In genomic region chr14:20544467-20545411, GRCm38 (mm10) we compare ENCODE assay signal across 8 mouse cellular contexts. TPM values are rescaled to one million over a fixed set of nuclear protein-coding genes. Genes with fewer than 3 reads are reported as not detected.
A peak's percentile ranks its signal among the peaks of the same experiment; 100 is the strongest.
DNase-seq lines count a peak whose midpoint lies in the region; ATAC-seq and TF ChIP-seq lines count a peak whose summit lies in the region.

No protein-coding gene starts in this region.

- TF ChIP-seq EP300 in MEL (IDR thresholded peaks at IDR 0.05; ENCODE audit: low read depth in 1 of 2, low read length in 2 of 2), result peak in 1 of 2 experiments; percentile 31; a peak in 2 of 4 replicates
- peak; percentile 80 for TF ChIP-seq EP300 in liver, embryonic 14.5 days (IDR thresholded peaks at IDR 0.05; ENCODE audit: low read depth)

- H3K4me2 ChIP-seq in heart, embryonic 11.5 days, result peak overlapping the region; percentile 72
- H3K4me2 ChIP-seq in forebrain, embryonic 14.5 days (ENCODE audit: low read length), result peak overlapping the region; percentile 41
- peak overlapping the region; percentile 73 for H3K4me2 ChIP-seq in liver, embryonic 14.5 days (ENCODE audit: low read depth)

- peak overlapping the region; percentile 86 for H3K4me3 ChIP-seq in heart, embryonic 11.5 days (ENCODE audit: low read depth, low read length)
- peak overlapping the region; percentile 46 to 90 for H3K4me3 ChIP-seq in MEL (ENCODE audit: control insufficient read depth in 1 of 2, insufficient read depth in 1 of 2, low read depth in 2 of 2, low read length in 2 of 2)
- peak overlapping the region; percentile 83 for H3K4me3 ChIP-seq in forebrain, embryonic 14.5 days (ENCODE audit: low read depth, low read length)
- H3K4me3 ChIP-seq in liver, embryonic 14.5 days (ENCODE audit: insufficient read depth in 1 of 2, low read depth in 2 of 2, low read length in 2 of 2), result peak overlapping the region; percentile 78 to 88

- TF ChIP-seq RAD21 in MEL (IDR thresholded peaks at IDR 0.05; ENCODE audit: low read depth, low read length), result no peak

- peak overlapping the region; percentile 34; the same call in 1 of the 2 replicates for H3K9ac ChIP-seq in heart, embryonic 11.5 days (ENCODE audit: low read depth, low read length)
- H3K9ac ChIP-seq in MEL (ENCODE audit: control insufficient read depth, low read depth, low read length, poor library complexity, severe bottlenecking), result peak overlapping the region; percentile 98
- H3K9ac ChIP-seq in forebrain, embryonic 14.5 days (ENCODE audit: low read length), result peak overlapping the region; percentile 32; the same call in 1 of the 2 replicates
- H3K9ac ChIP-seq in liver, embryonic 14.5 days (replicated peaks), result peak overlapping the region; percentile 59

- H3K4me1 ChIP-seq in heart, embryonic 11.5 days (ENCODE audit: control insufficient read depth, insufficient read depth, low read length), result peaks cover 8% of the 10 kb centered on the region; the same call in 1 of the 2 replicates
- peaks cover 11 to 12% of the 10 kb centered on the region in 2 experiments for H3K4me1 ChIP-seq in MEL (ENCODE audit: control insufficient read depth in 1 of 2, insufficient read depth in 2 of 2, low read length in 2 of 2)
- H3K4me1 ChIP-seq in forebrain, embryonic 14.5 days (ENCODE audit: control insufficient read depth, insufficient read depth, low read length), result peaks cover 15% of the 10 kb centered on the region
- peaks cover 17 to 20% of the 10 kb centered on the region in 2 experiments for H3K4me1 ChIP-seq in liver, embryonic 14.5 days (replicated peaks; ENCODE audit: control insufficient read depth in 2 of 2, insufficient read depth in 2 of 2, low read length in 1 of 2)

- H3K27ac ChIP-seq in heart, embryonic 11.5 days (ENCODE audit: low read depth, low read length), result no peak overlapping the region
- H3K27ac ChIP-seq in MEL (ENCODE audit: control insufficient read depth, low read depth, low read length), result peak overlapping the region; percentile 31; the same call in 1 of the 2 replicates
- no peak overlapping the region for H3K27ac ChIP-seq in forebrain, embryonic 14.5 days (ENCODE audit: low read depth, low read length)
- H3K27ac ChIP-seq in liver, embryonic 14.5 days, result peak overlapping the region; percentile 90

- no peak for TF ChIP-seq POLR2A in MEL (IDR thresholded peaks at IDR 0.05; ENCODE audit: control insufficient read depth in 1 of 2, insufficient read depth in 1 of 2, low read depth in 1 of 2, low read length in 2 of 2, poor library complexity in 1 of 2)

- no peak for TF ChIP-seq CTCF in MEL (IDR thresholded peaks at IDR 0.05 in 2 of 3, conservative IDR thresholded peaks at IDR 0.05 in 1 of 3; ENCODE audit: control insufficient read depth in 1 of 3, insufficient read depth in 1 of 3, low read depth in 2 of 3, low read length in 3 of 3, poor library complexity in 1 of 3, severe bottlenecking in 1 of 3)
- TF ChIP-seq CTCF in liver, embryonic 14.5 days (IDR thresholded peaks at IDR 0.05; ENCODE audit: low read depth), result no peak

- DNase-seq in heart, adult 8-10 months (ENCODE audit: low spot score), result no peak
- DNase-seq in MEL (ENCODE audit: low read depth, low spot score), result peak; percentile 67
- no peak for DNase-seq in forebrain, embryonic 14.5 days (ENCODE audit: low spot score)
- peak; percentile 72 to 78 (median 76) for DNase-seq in liver, embryonic 14.5 days (ENCODE audit: low read depth in 3 of 3, low spot score in 3 of 3)
- no peak for DNase-seq in layer of hippocampus, postnatal 10 days (ENCODE audit: low spot score in 2 of 2)
- DNase-seq in thymus, postnatal 4 days, result no peak
- DNase-seq in gastrocnemius, adult 18-20 months (ENCODE audit: low spot score), result no peak

- no peaks in the 10 kb centered on the region for H3K9me3 ChIP-seq in heart, embryonic 11.5 days (replicated peaks; ENCODE audit: control insufficient read depth, low read length)
- no peaks in the 10 kb centered on the region for H3K9me3 ChIP-seq in MEL (replicated peaks; ENCODE audit: insufficient read depth, low read length)
- H3K9me3 ChIP-seq in forebrain, embryonic 14.5 days (replicated peaks; ENCODE audit: control insufficient read depth, low read length), result no peaks in the 10 kb centered on the region
- no peaks in the 10 kb centered on the region for H3K9me3 ChIP-seq in liver, embryonic 14.5 days (ENCODE audit: control insufficient read depth, low read length)

- H3K79me2 ChIP-seq in MEL (ENCODE audit: control insufficient read depth, insufficient read depth, low read length, poor library complexity), result peaks cover 30% of the 10 kb centered on the region

- H3K27me3 ChIP-seq in heart, embryonic 11.5 days (ENCODE audit: control insufficient read depth, insufficient read depth, low read length), result no peaks in the 10 kb centered on the region
- H3K27me3 ChIP-seq in MEL (ENCODE audit: control insufficient read depth in 1 of 2, insufficient read depth in 2 of 2, low read length in 2 of 2), result no peaks in the 10 kb centered on the region
- H3K27me3 ChIP-seq in forebrain, embryonic 14.5 days (replicated peaks; ENCODE audit: control insufficient read depth, insufficient read depth, low read length), result no peaks in the 10 kb centered on the region
- H3K27me3 ChIP-seq in liver, embryonic 14.5 days (ENCODE audit: control insufficient read depth, insufficient read depth, low read length), result no peaks in the 10 kb centered on the region

- ATAC-seq in heart, embryonic 11.5 days (replicated peaks; ENCODE audit: insufficient number of reproducible peaks, low FRiP score, low TSS enrichment), result no peak
- no peak for ATAC-seq in forebrain, embryonic 14.5 days
- ATAC-seq in liver, embryonic 14.5 days (ENCODE audit: insufficient read depth), result peak; percentile 43

- 67% methylated on average over 7 of the region's 7 CpGs for WGBS in heart, embryonic 11.5 days (ENCODE audit: insufficient replicate concordance)
- 69% methylated on average over 7 of the region's 7 CpGs for WGBS in forebrain, embryonic 14.5 days
- 28% methylated on average over 7 of the region's 7 CpGs for WGBS in liver, embryonic 14.5 days (ENCODE audit: insufficient replicate concordance)

- 0 out of 2 replicates have a peak, but pooled peaks cover 6% of the 10 kb centered on the region for H3K36me3 ChIP-seq in heart, embryonic 11.5 days (ENCODE audit: control insufficient read depth, insufficient read depth, low read length)
- H3K36me3 ChIP-seq in MEL (ENCODE audit: control insufficient read depth in 1 of 2, insufficient read depth in 2 of 2, low read length in 2 of 2), result peaks cover 0 to 39% of the 10 kb centered on the region in 2 experiments; a peak in 2 of 4 replicates
- H3K36me3 ChIP-seq in forebrain, embryonic 14.5 days (ENCODE audit: control insufficient read depth, insufficient read depth, low read length), result peaks cover 15% of the 10 kb centered on the region
- no peaks in the 10 kb centered on the region; the same call in none of the 2 replicates for H3K36me3 ChIP-seq in liver, embryonic 14.5 days (replicated peaks; ENCODE audit: control insufficient read depth, insufficient read depth, low read depth)

TF ChIP-seq in MEL, 35 proteins besides CTCF, POLR2A, EP300 and RAD21:
- TF ChIP-seq ZNF384 (IDR thresholded peaks at IDR 0.05; ENCODE audit: low read depth, low read length), result no peak
- no peak for TF ChIP-seq MEF2A (IDR thresholded peaks at IDR 0.05; ENCODE audit: extremely low read depth, insufficient replicate concordance, low read depth, low read length, poor library complexity, severe bottlenecking)
- TF ChIP-seq MYC (IDR thresholded peaks at IDR 0.05; ENCODE audit: low read depth, low read length), result no peak
- no peak for TF ChIP-seq ELF1 (IDR thresholded peaks at IDR 0.05; ENCODE audit: low read depth, low read length)
- peak; percentile 79 for TF ChIP-seq TBP (IDR thresholded peaks at IDR 0.05; ENCODE audit: low read depth, low read length)
- no peak for TF ChIP-seq MAX (IDR thresholded peaks at IDR 0.05; ENCODE audit: low read length)
- TF ChIP-seq SIN3A (IDR thresholded peaks at IDR 0.05; ENCODE audit: low read length), result peak; percentile 51
- no peak for TF ChIP-seq JUND (IDR thresholded peaks at IDR 0.05; ENCODE audit: low read depth, low read length)
- TF ChIP-seq KAT2A (conservative IDR thresholded peaks at IDR 0.05; ENCODE audit: low read depth, low read length), result no peak
- TF ChIP-seq TCF12 (IDR thresholded peaks at IDR 0.05; ENCODE audit: low read depth, low read length), result peak; percentile 42; the same call in 1 of the 2 replicates
- no peak for TF ChIP-seq MXI1 (IDR thresholded peaks at IDR 0.05; ENCODE audit: low read depth, low read length)
- no peak for TF ChIP-seq CHD2 (IDR thresholded peaks at IDR 0.05; ENCODE audit: low read length)
- TF ChIP-seq TAL1 (IDR thresholded peaks at IDR 0.05; ENCODE audit: low read length), result peak; percentile 49; the same call in 1 of the 2 replicates
- 0 out of 2 replicates have a peak, but pooled peaks have one; percentile 25 for TF ChIP-seq ETS1 (IDR thresholded peaks at IDR 0.05; ENCODE audit: low read depth, low read length)
- TF ChIP-seq E2F4 (IDR thresholded peaks at IDR 0.05; ENCODE audit: borderline replicate concordance, low read depth, low read length), result no peak

RNA-seq across cellular contexts. Expression of gene Ppp3cb, which starts 1.6 kb away (rescaled TPM):
- polyA plus RNA-seq in heart, embryonic 11.5 days (2014; fragmentation: Nextera tagmentation; extraction: Ambion mirVana), result 43.1 and 46.8 TPM in 2 replicates
- 10 to 100 TPM; 64.5 to 69.8 (median 69.3) TPM for total RNA-seq in heart, adult 8-10 months (2022)
- 20.1 and 20.4 TPM in 2 replicates for total RNA-seq in MEL (2012; rRNA removed)
- polyA plus RNA-seq in MEL (2012; ENCODE audit: insufficient read depth in 1 of 2, insufficient read length in 2 of 2, low read depth in 1 of 2, low replicate concordance in 2 of 2, missing spikeins in 1 of 2), result 10 to 100 TPM; 32.6 to 62.9 TPM
- polyA plus RNA-seq in forebrain, embryonic 14.5 days (2014; fragmentation: Nextera tagmentation; extraction: Ambion mirVana), result 83.5 and 90.2 TPM in 2 replicates
- polyA plus RNA-seq in liver, embryonic 14.5 days (2012; rRNA removed), result 18.0 and 22.7 TPM in 2 replicates
- polyA plus RNA-seq in liver, embryonic 14.5 days (2014; fragmentation: Nextera tagmentation; extraction: Ambion mirVana), result 21.6 and 24.8 TPM in 2 replicates
- total RNA-seq in layer of hippocampus, postnatal 10 days (2021), result 100 to 1,000 TPM; 397 to 418 TPM
- 100 to 1,000 TPM; 190 to 204 TPM for total RNA-seq in gastrocnemius, adult 18-20 months (2021)

RNA-seq across cellular contexts. Expression of gene Mss51, which starts 48.0 kb away (rescaled TPM):
- 0.62 and 1.1 TPM in 2 replicates for polyA plus RNA-seq in heart, embryonic 11.5 days (2014; fragmentation: Nextera tagmentation; extraction: Ambion mirVana)
- under 1 TPM; 0.31 to 0.65 (median 0.38) TPM for total RNA-seq in heart, adult 8-10 months (2022)
- 0.42 and 0.62 TPM in 2 replicates for total RNA-seq in MEL (2012; rRNA removed)
- 1 to 10 TPM in 1 of 2 experiments, not detected in 1; 1.1 TPM for polyA plus RNA-seq in MEL (2012; ENCODE audit: insufficient read depth in 1 of 2, insufficient read length in 2 of 2, low read depth in 1 of 2, low replicate concordance in 2 of 2, missing spikeins in 1 of 2)
- polyA plus RNA-seq in forebrain, embryonic 14.5 days (2014; fragmentation: Nextera tagmentation; extraction: Ambion mirVana), result 0.20 and 0.30 TPM in 2 replicates
- 1.1 and 1.6 TPM in 2 replicates for polyA plus RNA-seq in liver, embryonic 14.5 days (2012; rRNA removed)
- polyA plus RNA-seq in liver, embryonic 14.5 days (2014; fragmentation: Nextera tagmentation; extraction: Ambion mirVana), result 0.29 and 0.67 TPM in 2 replicates
- total RNA-seq in layer of hippocampus, postnatal 10 days (2021), result 1 to 10 TPM; 1.7 to 1.8 TPM
- total RNA-seq in gastrocnemius, adult 18-20 months (2021), result 100 to 1,000 TPM; 236 to 409 TPM

Comparison
In these comparisons a context has a peak if more than half of its experiments do, and no peak if none do; other contexts are left out.
1. H3K27ac ChIP-seq: peak in MEL (single experiment) and liver, embryonic 14.5 days (single experiment); none in heart, embryonic 11.5 days (single experiment) and forebrain, embryonic 14.5 days (single experiment).
2. H3K9ac ChIP-seq: peak in every context shown above with its lines; median percentile 98 in MEL; 59 in liver, embryonic 14.5 days; 34 in heart, embryonic 11.5 days; 32 in forebrain, embryonic 14.5 days.
3. DNase-seq: peak in MEL (single experiment) and liver, embryonic 14.5 days (3 of 3); none in heart, adult 8-10 months (single experiment), forebrain, embryonic 14.5 days (single experiment), layer of hippocampus, postnatal 10 days (0 of 2), thymus, postnatal 4 days (single experiment) and gastrocnemius, adult 18-20 months (single experiment).
4. RNA of gene Mss51, which starts 48.0 kb away (total RNA-seq): 236 to 409 TPM in gastrocnemius, adult 18-20 months; 1.7 to 1.8 TPM in layer of hippocampus, postnatal 10 days, 0.42 to 0.62 TPM in MEL and 0.31 to 0.65 TPM in heart, adult 8-10 months; every median in the first group is over 10 times any median in the second.
5. Peak in every context shown above with its lines, with median percentiles within 50 percentile points of each other: H3K4me2 ChIP-seq and H3K4me3 ChIP-seq.